Mouse (Mus musculus) thymus, postnatal 25 days (tissue): ENCODE results near the gene Mfng.

Experiments
- DNase-seq: peaks from one replicate; pipeline ENCODE4 v3.0.0; 2022

Gene Mfng

DNA sequence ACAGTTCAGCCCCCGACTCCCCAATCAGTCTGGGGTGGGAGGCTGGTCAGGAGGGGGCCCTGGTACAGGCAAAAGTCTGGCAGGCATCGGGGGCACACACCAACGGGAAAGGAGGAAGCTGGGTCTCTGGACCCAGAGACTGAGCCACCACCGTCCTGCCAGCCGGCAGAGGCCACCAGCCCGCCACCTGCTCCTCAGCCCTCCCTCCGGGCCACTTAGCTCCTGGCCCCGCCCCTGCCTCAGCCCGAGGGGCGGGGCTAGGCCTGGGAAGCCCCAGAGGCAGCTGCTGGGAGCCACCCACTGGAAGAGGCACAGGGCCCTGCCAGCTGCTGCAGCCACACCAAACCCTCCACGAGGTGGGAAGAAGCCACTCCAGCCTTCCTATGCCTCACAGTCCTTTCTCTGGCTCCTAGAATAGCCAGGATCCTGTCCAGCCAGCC, at the start of gene Mfng:
Gene Mfng (minus strand): TSS at position 186 of the 440 bp plus-strand sequence.
- peak; percentile 92 for DNase-seq

DNA sequence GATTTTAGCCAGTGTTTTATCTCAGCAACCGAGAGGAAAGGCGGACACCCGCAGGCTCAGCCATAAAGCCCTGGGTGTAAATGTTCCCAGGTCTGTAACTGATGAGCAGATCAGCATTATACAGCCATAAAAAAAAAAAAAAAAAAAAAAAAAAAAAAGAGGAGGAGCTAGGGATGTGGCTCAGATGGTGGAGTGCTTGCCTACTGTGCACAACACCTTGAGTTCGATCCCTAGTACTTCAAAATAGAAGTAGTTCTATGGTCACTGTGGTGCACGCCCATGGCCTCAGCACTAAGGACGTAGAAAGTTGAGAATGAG, 42.8 kb upstream of the Mfng start:
- DNase-seq: no peak

DNA sequence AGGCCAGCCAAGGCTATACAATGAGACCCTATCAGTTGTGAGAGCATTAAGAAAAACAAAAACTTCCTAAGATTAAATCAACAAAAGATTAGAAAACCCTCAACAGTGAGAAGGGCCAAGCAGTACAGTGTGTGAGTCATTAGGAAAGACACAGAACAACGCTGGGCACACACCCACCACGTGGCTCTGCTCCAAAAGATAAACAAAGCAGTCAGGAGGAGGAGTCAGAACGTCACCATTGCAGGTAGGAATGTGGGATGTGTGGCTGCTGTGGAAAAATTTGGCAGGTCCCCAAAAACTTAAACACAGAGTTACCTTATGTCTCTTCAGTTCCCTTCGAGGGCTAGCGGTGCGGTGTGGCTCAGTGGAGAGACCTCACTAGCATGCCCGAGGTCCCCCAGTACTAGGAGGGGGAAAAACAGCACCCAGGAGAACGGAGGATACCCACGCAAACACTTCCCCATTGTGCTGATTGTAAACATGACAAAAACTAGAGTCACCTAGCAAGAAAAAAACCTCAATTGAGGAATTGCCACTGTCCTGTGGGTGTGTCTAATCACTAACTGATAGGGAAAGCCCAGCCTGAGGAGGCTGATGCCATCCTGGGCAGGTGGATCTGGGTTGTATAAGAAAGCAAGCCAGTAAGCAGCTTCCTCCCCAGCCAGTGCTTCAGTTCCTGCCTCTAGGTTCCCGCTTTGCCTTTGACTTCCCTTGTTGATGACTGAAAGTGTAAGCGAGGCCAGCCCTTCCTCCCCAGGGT, 42.2 kb upstream of the Mfng start:
- DNase-seq: no peak

DNA sequence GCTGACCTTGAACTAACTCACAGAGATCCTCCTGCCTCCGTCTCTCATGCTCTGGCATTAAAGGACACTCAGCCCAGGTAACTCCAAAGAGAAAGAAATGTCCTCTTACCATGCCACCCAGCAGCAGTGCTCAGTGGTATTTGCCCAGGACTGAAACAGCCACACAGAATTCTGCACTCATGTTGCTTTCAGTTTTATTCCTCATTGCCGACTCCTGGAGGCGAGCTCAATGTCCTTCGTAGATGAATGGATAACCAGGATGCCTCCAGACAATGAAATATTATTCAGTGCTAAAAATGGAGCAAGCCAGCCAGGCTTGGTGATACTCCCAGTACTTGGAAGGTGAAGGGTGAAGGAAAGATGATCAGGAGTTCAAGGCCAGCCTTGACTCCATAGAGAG, 40.3 kb upstream of the Mfng start:
- no peak for DNase-seq

DNA sequence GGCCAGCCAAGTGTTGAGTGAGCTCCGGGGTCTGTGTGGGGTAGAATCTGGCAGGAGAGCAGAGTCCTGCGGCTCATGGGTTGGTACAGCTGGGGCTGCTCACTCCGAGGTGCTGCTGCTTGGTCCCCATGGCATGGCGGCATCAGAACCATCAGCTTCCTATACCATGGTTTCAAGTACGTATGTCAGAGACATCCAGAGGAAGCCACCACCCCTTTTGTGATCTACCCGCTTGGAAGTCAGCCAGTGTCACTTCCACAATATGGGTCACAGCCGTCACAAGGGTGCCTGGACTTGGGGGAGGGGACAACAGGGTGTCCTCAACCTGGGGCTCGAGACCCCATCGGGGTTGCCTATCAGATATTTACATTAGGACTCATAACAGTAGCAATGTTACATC, 36.9 kb upstream of the Mfng start:
- peak; percentile 50 for DNase-seq

DNA sequence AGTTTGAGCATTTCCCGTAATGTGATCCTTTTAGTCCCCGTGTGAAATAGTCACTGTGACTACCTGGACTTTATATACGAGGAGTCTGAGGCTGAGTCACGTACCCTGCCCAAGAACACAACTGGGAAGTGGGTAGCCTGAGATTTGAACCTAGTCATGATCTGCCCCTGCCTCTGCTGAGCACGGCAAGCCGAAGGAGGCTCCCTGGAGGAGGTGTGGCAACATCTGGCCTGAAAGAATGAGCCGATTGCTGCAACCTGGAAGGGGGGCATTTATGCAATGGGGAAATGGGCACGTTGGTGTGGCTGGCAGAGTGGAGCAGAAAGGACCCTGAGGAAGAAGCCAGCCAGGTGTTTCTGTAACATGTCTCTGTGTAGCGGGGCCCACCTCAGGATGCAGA, 36.5 kb upstream of the Mfng start:
- DNase-seq: no peak

DNA sequence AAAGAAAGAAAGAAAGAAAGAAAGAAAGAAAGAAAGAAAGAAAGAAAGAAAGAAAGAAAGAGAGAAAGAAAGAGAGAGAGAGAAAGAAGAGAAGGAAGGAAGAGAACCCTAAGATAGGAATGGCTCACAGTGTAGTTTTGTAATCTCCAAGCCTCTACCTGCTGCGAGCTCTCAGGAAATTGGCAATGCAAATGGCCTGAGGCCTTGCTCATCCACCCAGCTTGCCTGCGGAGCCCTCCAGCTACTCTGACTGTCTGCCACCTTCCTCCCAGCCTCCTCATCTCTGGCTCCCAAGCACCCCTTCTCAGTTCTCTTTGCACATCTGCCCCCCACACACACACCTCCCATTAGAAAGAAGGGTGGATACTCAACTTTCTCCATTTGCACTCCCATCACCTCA, 35.7 kb upstream of the Mfng start:
- DNase-seq: no peak

DNA sequence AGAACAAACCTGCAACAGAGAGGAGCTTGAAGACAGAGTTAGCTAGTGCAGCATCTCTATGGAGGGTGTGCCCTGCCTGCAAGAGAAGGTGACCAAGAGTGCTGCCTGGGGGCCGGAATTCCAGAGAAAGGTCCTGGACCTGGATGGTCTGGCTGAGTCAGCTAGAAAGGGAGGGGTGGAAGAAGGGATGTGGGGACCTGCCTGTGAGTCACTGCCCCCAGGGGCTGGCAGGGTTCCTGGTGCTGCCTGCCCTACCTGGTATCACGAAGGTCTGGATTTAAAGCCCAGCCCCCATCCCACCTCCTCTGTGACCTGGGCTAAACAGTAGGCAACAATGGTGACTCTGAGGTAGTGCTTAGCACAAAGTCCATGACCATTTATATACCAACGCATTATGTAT, 33.9 kb upstream of the Mfng start:
- DNase-seq: no peak

DNA sequence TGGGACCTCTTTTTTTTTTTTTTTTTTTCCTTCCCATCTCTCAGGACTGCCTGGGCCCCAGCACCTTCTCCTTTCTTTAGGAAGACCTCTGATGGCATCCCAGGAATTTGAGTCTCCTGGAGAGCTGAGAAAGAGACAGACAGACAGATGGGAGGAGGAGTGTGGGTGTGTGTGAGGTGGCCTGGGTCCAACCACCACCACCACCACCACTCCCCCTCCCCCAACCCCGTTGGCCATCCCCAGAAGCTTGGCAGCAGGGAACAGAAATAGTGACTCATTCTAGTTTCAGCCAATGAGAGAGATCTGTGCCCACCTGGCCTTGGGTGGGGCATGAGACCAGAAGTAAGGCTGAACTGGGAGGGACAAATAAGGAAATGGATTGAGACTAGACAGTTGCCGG, 33.3 kb upstream of the Mfng start:
- no peak for DNase-seq

DNA sequence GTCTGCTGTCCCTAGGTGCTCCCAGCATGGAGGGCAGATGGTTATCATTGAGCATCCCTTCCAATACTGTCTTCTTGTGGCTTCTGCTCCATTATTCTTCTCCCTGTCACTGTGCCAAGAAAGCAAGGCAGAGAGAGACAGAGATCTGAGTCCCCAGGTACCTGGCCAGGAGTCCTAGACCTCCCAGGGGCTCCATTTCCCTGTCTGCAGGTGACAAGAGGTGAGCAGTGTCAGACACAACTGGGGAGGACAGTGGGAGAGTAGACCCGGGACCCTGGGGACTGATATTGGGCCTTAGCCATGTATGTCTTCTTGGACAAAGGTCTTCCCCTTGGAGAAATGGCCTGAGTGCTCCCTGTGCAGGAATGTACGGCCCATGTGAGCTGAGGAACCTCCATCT, 32.1 kb upstream of the Mfng start:
- no peak for DNase-seq

DNA sequence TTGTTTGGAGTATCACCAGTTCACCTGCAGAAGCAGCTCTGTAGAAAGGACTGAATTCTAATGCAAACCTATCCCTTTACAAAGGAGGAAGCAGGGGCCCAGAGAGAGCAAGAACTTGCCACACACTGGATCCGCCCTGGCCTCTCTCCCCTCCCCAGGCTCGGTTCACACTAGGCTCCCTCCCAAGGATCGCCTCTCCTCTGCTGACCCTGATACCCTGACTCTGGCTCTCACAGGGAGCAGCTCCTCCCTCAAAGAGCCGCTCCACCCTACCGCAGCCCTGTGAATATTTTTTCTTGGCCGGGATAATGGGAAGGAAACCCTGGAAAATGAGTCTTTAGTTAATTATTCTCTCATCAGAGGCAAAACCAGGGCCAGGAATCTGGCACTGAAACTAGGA, 31.1 kb upstream of the Mfng start:
- no peak for DNase-seq

DNA sequence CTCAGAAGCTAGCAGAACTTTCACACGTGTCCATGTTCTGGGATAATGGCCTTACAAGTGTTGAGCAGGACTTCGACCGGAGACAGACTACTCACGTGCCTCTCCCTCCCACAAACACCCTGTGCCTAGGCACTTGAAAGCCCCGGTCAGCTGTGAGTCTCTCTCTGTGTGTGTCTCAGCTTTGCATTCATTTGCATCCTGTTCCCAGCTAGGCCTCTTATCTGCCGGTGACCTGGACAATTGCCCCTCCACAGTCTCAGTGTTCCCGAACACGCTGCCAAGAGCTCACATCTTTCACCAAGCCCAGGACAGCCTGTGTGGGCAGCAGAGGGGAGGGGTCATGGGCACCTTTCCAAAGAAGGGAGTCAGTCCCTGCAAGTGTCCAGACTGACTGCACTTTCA, 30.2 kb upstream of the Mfng start:
- no peak for DNase-seq

DNA sequence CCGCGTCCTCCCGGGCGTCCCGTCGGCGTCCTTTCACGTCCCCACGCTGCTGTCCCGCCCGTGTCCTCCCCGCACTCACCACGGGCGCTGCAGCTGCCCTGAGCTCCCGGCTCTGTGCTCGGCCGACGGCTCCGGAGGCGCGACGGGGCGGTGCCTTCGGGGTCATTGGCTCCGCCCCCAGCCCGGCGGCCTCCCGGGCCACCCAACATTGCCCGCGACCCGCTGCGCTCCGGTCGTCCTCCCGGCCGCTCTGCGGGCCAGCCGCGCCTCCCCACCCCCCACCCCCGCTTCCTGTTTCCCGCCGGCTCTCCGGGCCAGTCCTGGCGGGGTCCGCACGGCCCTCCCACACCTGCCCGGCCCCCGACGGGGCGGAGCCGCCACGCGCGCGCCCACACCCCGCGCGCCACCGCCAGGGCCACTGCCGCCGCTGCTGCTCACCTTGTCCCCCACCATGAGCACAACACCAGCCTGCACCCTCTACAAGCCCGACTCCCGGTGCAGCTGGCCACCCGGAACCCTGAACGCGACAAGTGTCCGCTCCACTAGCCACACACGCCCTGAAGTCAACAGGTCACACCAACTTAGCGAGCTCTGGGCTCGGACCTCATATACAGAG, 29.6 kb upstream of the Mfng start, which contains the start of gene Card10:
Gene Card10 (minus strand): TSS at position 267 of the 616 bp plus-strand sequence.
- DNase-seq: peak; percentile 51

DNA sequence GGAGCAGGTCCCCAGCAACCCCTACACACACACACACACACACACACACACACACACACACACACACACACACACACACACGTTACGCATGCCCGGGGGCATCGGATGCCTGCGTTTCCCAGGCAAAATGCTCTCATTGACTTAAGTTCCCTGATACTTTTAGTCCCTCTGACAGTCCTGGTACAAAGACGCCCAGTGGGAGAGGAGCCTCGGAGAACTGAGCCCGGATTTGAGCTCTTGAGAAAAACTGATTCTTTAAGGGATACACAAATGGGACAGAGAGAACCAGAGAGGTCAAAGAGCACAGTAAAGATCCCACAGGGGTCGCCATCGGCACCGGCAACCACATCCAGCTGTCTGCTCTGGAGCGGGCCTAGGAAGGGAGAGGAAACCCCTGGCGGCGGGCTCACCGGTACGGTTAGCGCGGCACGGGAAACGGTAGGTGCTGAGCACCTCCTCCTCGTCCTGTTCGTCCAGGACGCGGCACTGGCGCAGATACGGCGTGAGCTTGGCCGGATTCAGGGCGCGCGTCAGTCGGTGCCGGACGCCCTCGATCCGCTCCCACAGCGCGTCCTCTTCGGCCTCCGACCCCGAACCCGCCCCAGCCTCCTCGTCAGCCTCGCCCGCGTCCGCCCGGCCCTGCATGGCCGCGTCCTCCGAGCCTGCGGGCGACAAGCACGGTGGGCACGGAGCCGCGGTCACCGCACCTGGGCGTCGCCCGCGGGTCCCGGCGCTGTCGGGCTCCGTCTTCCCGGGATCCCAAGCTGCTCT, 28.9 kb upstream of the Mfng start:
- peak; percentile 54 for DNase-seq

DNA sequence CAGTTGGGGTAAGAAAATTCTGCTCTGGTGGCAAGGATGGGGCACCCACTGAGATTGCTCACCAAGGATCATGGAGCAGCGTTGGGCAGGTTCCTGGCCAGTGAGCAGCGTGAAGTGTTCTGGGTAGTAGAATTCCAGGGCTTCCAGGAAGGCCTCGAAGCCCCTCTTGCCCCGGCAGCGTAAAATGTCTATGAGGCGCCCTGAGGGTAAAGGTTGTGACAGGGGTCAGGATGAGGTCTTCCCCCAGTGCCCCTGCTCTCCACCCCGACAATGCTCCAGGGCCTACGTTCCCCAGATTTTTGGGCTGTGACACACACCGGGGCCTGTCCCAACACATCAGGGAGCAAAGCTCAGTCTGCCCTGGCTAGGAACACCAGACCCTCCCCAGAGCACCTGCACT, 28.3 kb upstream of the Mfng start:
- no peak for DNase-seq

DNA sequence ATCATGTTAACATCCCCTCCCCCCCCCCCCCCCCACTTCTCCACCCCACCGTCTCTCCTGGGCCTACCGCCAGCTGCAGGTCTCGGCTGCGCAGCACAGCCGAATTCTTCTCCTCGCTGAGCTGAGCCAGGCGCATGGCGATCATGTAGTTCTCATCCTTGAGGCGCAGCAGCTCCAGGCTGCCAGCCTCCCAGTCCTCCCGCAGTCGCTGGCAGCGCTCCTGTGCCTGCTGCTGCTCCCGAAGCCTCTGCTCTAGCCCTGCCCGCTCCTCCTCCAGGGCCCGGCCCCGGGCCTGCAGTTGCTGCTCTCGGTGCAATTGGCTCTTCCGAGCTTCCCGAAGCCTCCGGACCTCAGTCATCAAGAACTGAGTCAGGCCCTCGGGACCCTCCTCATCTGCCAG, 25.8 kb upstream of the Mfng start:
- DNase-seq: no peak

DNA sequence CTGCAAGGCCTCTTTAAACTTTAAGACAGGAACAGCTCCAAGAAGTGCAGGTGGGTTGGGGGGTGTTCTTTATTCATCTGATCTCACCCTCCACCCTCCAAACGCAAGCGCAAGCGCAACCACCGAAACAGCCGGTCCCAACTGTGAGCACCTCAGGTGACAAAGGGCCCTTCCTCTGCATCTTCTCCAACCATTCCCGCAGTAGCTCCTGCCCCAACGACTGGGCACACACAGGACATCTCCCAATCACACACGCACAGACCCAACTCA, 23.7 kb upstream of the Mfng start:
- peak; percentile 44 for DNase-seq

DNA sequence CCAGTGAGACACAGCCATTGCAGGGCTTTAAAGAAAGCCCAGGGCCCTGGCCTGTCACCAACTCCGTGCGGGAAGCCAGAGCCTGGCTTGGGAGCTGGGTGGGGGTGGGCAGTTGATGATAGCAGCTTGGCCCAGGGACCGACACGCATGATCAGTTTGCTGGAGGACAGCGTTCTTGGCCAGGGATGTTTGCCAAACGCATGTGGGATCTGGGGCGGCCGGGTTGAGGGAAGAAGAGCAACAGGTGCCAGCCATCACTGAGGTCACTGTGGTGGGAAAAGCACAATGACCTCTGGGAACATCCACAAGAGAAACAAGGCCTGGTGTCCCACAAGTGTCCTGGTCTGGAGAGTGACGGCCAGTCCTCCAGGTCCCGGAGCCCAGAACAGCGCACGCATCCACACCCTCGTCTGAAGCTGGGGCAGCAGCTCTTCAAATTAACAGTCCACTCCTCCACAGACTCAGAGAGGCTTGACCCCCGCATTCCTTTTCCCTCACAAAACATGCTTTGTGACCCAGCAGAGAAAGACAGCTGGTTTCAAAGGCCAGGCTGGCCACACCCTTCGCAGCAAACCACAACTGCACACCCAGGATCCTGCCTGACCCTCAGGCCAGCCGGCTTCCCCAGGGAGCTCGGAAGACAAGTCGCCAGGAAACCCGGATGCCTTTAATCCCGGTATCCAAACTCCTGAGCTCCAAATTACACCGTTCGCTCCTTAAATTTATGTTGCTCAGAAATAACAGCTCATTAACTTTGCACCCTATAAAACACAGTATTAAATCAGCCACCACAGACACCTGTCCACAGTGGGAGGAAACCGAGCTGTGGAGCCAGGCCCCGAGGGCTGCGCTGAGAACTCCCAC, 23.2 kb upstream of the Mfng start:
- DNase-seq: no peak

DNA sequence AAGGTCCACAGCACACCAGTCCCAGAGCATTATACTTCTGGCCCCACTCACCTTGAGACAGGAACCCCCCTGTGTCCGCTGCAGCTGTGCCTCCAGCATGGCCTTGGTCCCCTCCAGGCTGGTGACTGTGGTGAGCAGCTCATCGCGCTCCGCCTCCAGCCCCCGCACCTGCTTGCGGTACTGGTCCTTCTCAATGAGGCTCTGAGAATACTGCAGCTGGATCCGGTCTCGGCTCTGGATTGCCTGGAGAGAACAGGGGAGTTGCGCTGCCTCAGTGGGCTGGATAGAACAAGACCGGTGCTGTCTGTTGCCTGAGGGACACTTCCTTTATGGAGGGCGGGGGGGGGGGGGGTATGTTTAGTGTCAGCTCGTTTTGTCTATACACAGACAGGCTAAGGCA, 17.7 kb upstream of the Mfng start:
- no peak for DNase-seq

DNA sequence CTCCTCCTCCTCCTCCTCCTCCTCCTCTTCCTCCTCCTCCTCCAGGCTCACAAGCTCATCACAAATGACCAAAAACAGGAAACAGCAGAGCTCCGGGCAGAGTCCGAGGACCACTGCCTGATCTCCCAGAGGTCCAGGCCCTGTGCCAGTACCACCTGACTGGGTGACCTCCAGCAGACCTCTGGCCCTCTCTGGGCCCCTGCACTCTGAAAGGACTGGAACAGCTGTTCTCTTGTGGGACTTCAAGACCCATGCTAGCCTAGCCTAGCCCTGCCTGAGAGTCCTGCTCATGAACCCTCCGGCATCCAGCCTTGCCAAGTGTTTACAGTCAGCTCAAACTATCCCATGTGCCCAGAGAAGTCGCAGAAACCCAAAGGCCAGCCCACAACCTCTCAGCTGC, 17.2 kb upstream of the Mfng start:
- DNase-seq: no peak

DNA sequence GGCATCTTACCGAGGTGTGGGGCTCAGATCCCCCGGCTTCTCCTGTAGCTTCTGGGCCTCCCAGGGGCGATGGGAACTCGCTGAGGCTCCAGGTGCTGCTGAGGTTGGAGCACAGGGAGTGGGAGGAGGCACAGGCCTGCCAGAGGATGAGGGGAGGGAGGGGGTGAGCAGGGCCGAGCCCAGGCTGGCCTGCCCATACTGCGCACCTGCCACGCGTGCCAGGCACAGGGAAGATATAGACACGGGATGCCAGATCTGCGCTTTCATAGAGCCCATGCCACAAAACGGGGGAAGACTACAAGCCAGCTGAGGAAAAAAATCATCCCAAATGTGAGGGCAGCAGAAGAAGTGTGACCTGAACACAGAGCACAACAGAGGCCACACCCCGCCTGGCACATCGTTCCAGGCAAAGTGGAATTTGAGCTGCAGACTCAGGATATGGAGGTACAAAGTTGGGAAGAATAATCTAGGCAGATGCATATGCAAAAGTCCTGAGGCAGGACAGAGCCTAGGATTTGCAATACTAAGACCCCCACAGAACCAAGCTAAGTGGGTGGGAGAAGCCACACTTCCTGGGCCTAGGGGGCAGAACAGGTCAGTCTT, 16.5 kb upstream of the Mfng start:
- no peak for DNase-seq

DNA sequence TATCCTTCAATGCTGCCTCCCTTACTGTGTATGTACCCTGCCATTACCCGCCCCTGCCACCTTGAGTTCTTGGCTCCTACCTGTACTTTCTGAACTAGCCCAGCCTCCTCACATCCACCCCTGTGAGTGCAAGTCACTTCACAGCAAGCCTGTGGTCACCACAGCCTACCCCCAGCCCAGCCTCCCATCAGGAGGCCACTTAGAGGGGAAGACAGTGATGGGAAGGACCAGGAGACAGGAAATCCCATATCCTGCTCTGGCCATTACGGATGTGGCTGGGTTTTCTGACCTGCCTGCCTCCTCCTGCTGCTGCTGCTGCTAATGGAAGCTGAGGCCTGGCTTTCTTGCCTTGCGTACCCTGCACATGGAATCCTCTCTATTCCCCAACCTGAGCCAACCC, 14.8 kb upstream of the Mfng start:
- DNase-seq: no peak

DNA sequence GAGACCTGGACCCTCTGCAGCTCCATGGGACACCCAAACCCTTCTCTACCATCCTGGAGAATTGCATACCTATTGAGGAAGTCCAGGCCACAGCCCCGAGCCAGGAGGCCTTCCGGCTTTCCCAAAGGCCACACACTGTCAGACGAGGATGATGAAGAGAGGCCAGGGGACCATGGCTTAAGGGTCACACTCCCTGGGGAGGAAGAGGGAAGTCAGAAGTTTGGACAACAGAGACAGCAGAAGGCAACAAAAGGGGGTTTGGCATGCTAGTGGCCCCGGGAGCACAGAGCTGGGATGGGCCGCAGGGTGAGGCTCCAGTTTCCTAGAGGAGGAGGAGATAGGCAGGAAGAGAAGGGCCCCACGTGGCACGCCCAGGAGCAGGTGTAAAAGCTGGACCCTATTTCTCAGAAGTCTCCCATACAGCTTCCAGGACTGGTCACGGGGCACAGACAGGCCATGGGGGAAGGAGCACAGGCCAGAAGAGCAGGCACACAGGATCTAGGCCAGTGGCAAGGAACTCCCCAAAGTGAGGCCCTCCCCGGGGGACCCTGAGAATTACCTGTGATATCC, 14.1 kb upstream of the Mfng start:
- DNase-seq: no peak
